Mouse (Mus musculus) neural tube, embryonic 14.5 days (tissue): ENCODE results near the gene Zfp346. TPM values are rescaled to one million over a fixed set of nuclear protein-coding genes. Genes with fewer than 3 reads are reported as not detected.
"Not testable (repeated sequence)": the region's sequence is repeated elsewhere in the genome, so short reads cannot be mapped to it uniquely, and the experiment has no call there.

Experiments used
- ATAC-seq: fragments of 200-750 bp; cut with Nextera tagmentation; 2 replicates; pipeline ENCODE4 v1.8.0; 2017; ENCODE audit warnings: low read depth, mild to moderate bottlenecking, moderate TSS enrichment, moderate library complexity
- H3K27ac ChIP-seq: fragments of 300-500 bp; sonication (generic); 2 replicates; pipeline ENCODE4 v1.5.1; 2014; ENCODE audit warnings: low read depth, mild to moderate bottlenecking, control low read depth, low read length, moderate library complexity, mixed read lengths
- H3K27me3 ChIP-seq: fragments of 300-500 bp; sonication (generic); 2 replicates; pipeline ENCODE4 v1.6.1; 2014; ENCODE audit warnings: low read length; ENCODE audit not compliant: control insufficient read depth, insufficient read depth
- H3K36me3 ChIP-seq: fragments of 300-500 bp; sonication (generic); 2 replicates; pipeline ENCODE4 v1.6.1; 2014; ENCODE audit warnings: low read length, mixed read lengths; ENCODE audit not compliant: control insufficient read depth, insufficient read depth
- H3K4me1 ChIP-seq: fragments of 300-500 bp; sonication (generic); 2 replicates; pipeline ENCODE4 v1.6.1; 2014; ENCODE audit warnings: low read length; ENCODE audit not compliant: control insufficient read depth, insufficient read depth
- H3K4me2 ChIP-seq: fragments of 300-500 bp; sonication (generic); 2 replicates; pipeline ENCODE4 v1.6.1; 2014; ENCODE audit warnings: mild to moderate bottlenecking, low read depth, low read length, control low read depth
- H3K4me3 ChIP-seq: fragments of 300-500 bp; sonication (generic); 2 replicates; pipeline ENCODE4 v1.5.1; 2014; ENCODE audit warnings: low read depth, low read length, control low read depth, mixed read lengths
- H3K9ac ChIP-seq: fragments of 300-500 bp; sonication (generic); replicated peaks from 2 replicates; pipeline ENCODE4 v1.6.1; 2014; ENCODE audit warnings: low read depth, mild to moderate bottlenecking, control low read depth, low read length, mixed read lengths
- H3K9me3 ChIP-seq: fragments of 300-500 bp; sonication (generic); 2 replicates; pipeline ENCODE4 v1.6.1; 2016; ENCODE audit warnings: low read length; ENCODE audit not compliant: control insufficient read depth
- WGBS: fragments of 180-500 bp; shearing (Covaris S2); extraction: QIAGEN DNeasy Blood & Tissue Kit; methylation state at CpG from one replicate; pipeline ENCODE4 v1.1.7; 2014; 5-methylcytosine and 5-hydroxymethylcytosine counted together
- polyA plus RNA-seq: library from polyadenylated mRNA; unstranded; fragments of >200 nt; fragmentation: Nextera tagmentation; extraction: Ambion mirVana; gene quantifications from 2 replicates; pipeline ENCODE4 v1.2.1, GENCODE M21; 2014

The Zfp346 gene
- 34.2 and 34.5 TPM in 2 replicates for polyA plus RNA-seq

- no peaks in the 10 kb centered on the region for H3K27me3 ChIP-seq
- no peaks in the 10 kb centered on the region for H3K9me3 ChIP-seq
- H3K9ac ChIP-seq, result peak within 1 kb of the TSS; percentile 75
- peaks cover 5% of the 10 kb centered on the region for H3K4me1 ChIP-seq
- peak within 1 kb of the TSS; percentile 69 for H3K27ac ChIP-seq
- WGBS, result under 1% methylated on average over 65 of the region's 66 CpGs
- H3K4me2 ChIP-seq, result peak within 1 kb of the TSS; percentile 81
- no peaks in the 10 kb centered on the region for H3K36me3 ChIP-seq
- peak within 1 kb of the TSS; percentile 89 for H3K4me3 ChIP-seq
- ATAC-seq, result peak; percentile 92
Observed at GRCm38 (mm10) chr13:55105045-55105952, at the start of gene Zfp346. Zfp346 (plus strand) TSS chr13:55105311.

GRCm38 (mm10) chr13:55058042-55058441 lies 47.1 kb upstream of the Zfp346 start:
- Histone ChIP-seq H3K4me3 (no peak overlapping the region), H3K36me3 (no peaks in the 10 kb centered on the region), H3K27ac (no peak overlapping the region), H3K4me2 (no peak overlapping the region), H3K9me3 (no peaks in the 10 kb centered on the region), H3K9ac (no peak overlapping the region), H3K4me1 (no peaks in the 10 kb centered on the region), H3K27me3 (no peaks in the 10 kb centered on the region)
- WGBS, result 98% methylated on average over 2 of the region's 2 CpGs
- ATAC-seq, result no peak

DNA sequence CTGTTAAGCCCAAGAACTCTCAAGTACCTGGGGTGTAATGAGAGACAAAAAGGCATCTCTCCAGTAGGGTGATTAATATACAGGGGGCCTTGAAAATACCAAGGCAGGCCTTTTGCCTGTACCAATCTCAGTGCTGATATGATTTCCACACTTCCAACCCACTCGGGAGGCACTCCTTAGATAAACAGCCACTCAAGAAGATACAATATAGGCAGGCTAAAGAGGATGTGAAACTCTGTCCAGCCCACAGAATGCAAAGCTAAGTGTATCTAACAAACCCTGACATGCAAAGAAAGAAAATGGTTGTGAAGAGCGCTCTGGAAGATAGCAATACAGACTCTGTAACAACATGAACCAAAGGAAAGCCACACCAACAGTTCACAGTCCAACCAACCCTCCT lies 41.8 kb upstream of the Zfp346 start:
- ATAC-seq, result no peak
- 84% methylated on average over 2 of the region's 2 CpGs for WGBS
- H3K4me3 ChIP-seq, result no peak overlapping the region
- no peak overlapping the region for H3K27ac ChIP-seq
- no peaks in the 10 kb centered on the region for H3K4me1 ChIP-seq
- no peaks in the 10 kb centered on the region for H3K27me3 ChIP-seq
- no peak overlapping the region for H3K9ac ChIP-seq
- no peaks in the 10 kb centered on the region for H3K9me3 ChIP-seq
- no peaks in the 10 kb centered on the region for H3K36me3 ChIP-seq
- no peak overlapping the region for H3K4me2 ChIP-seq

DNA sequence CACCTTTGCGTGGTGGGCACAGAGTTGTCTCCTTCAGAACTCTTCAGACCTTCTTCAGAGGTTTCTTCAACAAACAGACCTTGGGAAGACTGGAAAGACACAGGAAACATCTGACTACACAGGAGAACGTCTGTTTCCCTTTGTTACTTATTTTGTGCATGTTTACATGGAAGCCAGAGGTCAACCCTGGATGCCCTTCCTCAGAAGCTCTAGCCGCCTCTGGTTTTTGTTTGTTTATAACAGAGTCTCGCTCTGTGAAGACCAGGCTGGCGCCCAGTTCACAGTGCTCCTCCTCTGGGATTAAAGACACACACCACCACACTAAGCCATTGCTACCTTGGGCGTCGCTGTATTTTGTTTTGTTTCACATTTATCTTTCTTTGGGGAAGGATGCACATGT lies 35.4 kb upstream of the Zfp346 start:
- Histone ChIP-seq H3K9ac (no peak overlapping the region), H3K36me3 (no peaks in the 10 kb centered on the region), H3K27me3 (no peaks in the 10 kb centered on the region), H3K4me3 (no peak overlapping the region), H3K27ac (no peak overlapping the region), H3K4me2 (no peak overlapping the region), H3K9me3 (no peaks in the 10 kb centered on the region), H3K4me1 (no peaks in the 10 kb centered on the region)
- no peak for ATAC-seq
- WGBS, result 71% methylated on average over 7 of the region's 7 CpGs

- Histone ChIP-seq H3K27me3 (no peaks in the 10 kb centered on the region), H3K4me3 (no peak overlapping the region), H3K9me3 (no peaks in the 10 kb centered on the region), H3K36me3 (peaks cover 7% of the 10 kb centered on the region; the same call in 1 of the 2 replicates), H3K27ac (no peak overlapping the region), H3K4me2 (no peak overlapping the region), H3K4me1 (no peaks in the 10 kb centered on the region), H3K9ac (no peak overlapping the region)
- ATAC-seq, result no peak
- 1% methylated on average over 3 of the region's 3 CpGs for WGBS
Observed at GRCm38 (mm10) chr13:55071322-55071721, 33.8 kb upstream of the Zfp346 start.

DNA sequence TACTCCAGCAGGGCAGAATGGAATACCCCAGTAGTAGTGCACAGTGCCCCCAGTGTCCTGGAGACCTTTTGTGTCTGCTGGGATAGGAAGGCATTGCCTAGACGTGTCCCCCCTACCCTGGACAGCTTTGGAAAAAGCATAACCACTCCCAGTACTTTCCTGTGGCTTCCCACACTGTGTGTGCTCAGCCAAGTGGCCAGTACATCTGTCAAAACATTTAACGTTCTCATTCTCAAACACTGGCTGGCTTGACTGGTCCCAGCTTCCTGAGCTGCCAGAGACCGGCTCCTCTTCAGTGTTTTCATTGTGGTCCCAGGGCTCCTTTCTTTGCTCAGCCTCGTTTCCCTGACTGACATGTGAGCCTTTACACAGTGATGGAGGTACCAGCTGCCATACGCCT lies 29.5 kb upstream of the Zfp346 start:
- H3K9ac ChIP-seq, result no peak overlapping the region
- no peak overlapping the region for H3K4me3 ChIP-seq
- no peak overlapping the region for H3K27ac ChIP-seq
- H3K4me2 ChIP-seq, result no peak overlapping the region
- peaks cover 7% of the 10 kb centered on the region; the same call in 1 of the 2 replicates for H3K36me3 ChIP-seq
- WGBS, result 65% methylated on average over 5 of the region's 5 CpGs
- no peaks in the 10 kb centered on the region for H3K27me3 ChIP-seq
- ATAC-seq, result no peak
- H3K9me3 ChIP-seq, result no peaks in the 10 kb centered on the region
- no peaks in the 10 kb centered on the region for H3K4me1 ChIP-seq

- Histone ChIP-seq H3K9ac (no peak overlapping the region), H3K27me3 (no peaks in the 10 kb centered on the region), H3K9me3 (no peaks in the 10 kb centered on the region), H3K4me1 (no peaks in the 10 kb centered on the region), H3K27ac (no peak overlapping the region), H3K36me3 (no peaks in the 10 kb centered on the region), H3K4me2 (no peak overlapping the region), H3K4me3 (no peak overlapping the region)
- 91% methylated on average over 4 of the region's 4 CpGs for whole genome bisulfite sequencing
- ATAC-seq, result no peak
Observed at GRCm38 (mm10) chr13:55092588-55092987, 12.5 kb upstream of the Zfp346 start.

DNA sequence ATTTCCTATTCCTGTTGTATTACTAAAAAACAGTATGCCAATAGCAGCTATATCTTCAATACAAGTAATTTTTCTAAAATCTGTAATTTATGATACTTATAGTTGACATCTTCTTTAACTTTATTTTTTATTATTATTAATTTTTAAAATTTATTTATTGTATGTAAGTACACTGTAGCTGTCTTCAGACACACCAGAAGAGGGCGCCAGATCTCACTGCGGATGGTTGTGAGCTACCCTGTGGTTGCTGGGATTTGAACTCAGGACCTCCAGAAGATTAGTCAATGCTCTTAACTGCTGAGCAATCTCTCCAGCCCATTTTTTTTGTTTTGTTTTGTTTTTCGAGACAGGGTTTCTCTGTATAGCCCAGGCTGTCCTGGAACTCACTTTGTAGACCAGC lies 7.3 kb upstream of the Zfp346 start:
- H3K9ac ChIP-seq, ATAC-seq, H3K27ac ChIP-seq, H3K36me3 ChIP-seq, H3K4me2 ChIP-seq, H3K4me3 ChIP-seq, H3K9me3 ChIP-seq, H3K4me1 ChIP-seq, H3K27me3 ChIP-seq: not testable (repeated sequence)
- WGBS, result 93% methylated on average over 3 of the region's 3 CpGs

- peaks cover 7% of the 10 kb centered on the region; the same call in 1 of the 2 replicates for H3K4me1 ChIP-seq
- 33% methylated on average over 20 of the region's 20 CpGs for WGBS
- peak overlapping the region; percentile 67 for H3K4me2 ChIP-seq
- ATAC-seq, result 0 out of 2 replicates have a peak, but pooled peaks have one; percentile 13
- H3K9me3 ChIP-seq, result no peaks in the 10 kb centered on the region
- no peaks in the 10 kb centered on the region for H3K36me3 ChIP-seq
- peak overlapping the region; percentile 70 for H3K4me3 ChIP-seq
- H3K27ac ChIP-seq, result no peak overlapping the region; the same call in 1 of the 2 replicates
- H3K27me3 ChIP-seq, result no peaks in the 10 kb centered on the region
- peak overlapping the region; percentile 87 for H3K9ac ChIP-seq
Observed at GRCm38 (mm10) chr13:55099066-55099725, 5.9 kb upstream of the Zfp346 start.
